Mouse (Mus musculus): ENCODE data around the gene Pcx. TPM values are rescaled to one million over a fixed set of nuclear protein-coding genes. Genes with fewer than 3 reads are reported as not detected.

Gene Pcx
- polyA plus RNA-seq, 1 experiment: 286 TPM

DNA sequence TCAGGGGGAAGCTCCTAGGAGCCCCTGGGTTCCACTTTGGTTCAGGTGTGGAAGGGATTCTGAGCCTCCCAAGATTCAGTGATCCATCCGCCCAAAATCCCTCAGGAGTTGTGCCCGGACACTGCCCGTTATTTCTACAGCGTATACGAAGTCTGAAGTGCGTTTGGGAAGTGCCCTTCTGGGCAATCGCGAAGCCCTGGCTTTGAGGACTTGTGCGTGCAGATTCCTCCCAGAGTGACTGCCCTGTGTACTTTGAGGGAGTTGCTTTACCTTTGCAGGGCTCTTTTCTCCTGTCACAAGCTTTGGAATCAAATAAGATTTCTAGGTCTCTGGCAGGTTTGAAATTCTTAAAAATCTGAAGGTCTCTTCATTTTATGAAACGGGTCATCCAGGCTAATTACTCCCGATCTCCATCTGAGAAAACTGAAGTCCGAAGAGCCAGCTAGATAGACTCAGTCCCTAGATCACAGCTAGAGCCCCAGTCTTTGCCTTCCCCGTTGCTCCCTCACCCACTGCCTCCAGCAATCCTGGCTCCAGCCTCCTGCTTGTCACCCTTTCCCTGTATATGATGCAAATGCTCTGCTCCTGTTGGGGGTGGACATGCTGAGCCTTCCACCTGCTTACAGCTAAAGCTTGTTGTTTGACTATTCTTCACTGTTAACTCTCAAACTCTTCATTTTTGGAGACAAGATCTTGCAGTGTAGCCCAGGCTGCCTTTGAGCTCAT, 1.0 kb downstream of the Pcx start:
- Histone ChIP-seq H3K4me3 (ENCODE audit: insufficient read depth, low read depth, low read length) (peak overlapping the region; percentile 67), H3K36me3 (ENCODE audit: control insufficient read depth, insufficient read depth, low read length) (no peaks in the 10 kb centered on the region), H3K27ac (ENCODE audit: insufficient read depth, low read depth, low read length) (no peak overlapping the region), H3K27me3 (replicated peaks; ENCODE audit: control insufficient read depth, insufficient read depth, low read length) (no peaks in the 10 kb centered on the region), H3K4me1 (ENCODE audit: control insufficient read depth, insufficient read depth, low read length) (peaks cover 5% of the 10 kb centered on the region; the same call in 1 of the 2 replicates)
- no peak for TF ChIP-seq CTCF (conservative IDR thresholded peaks at IDR 0.05; ENCODE audit: insufficient read depth, insufficient read length, low read depth, low read length)
- TF ChIP-seq POLR2A (IDR thresholded peaks at IDR 0.05; ENCODE audit: low read depth, low read length): no peak
- WGBS: 9% methylated on average over 13 of the region's 13 CpGs
- DNase-seq: peak; percentile 22

DNA sequence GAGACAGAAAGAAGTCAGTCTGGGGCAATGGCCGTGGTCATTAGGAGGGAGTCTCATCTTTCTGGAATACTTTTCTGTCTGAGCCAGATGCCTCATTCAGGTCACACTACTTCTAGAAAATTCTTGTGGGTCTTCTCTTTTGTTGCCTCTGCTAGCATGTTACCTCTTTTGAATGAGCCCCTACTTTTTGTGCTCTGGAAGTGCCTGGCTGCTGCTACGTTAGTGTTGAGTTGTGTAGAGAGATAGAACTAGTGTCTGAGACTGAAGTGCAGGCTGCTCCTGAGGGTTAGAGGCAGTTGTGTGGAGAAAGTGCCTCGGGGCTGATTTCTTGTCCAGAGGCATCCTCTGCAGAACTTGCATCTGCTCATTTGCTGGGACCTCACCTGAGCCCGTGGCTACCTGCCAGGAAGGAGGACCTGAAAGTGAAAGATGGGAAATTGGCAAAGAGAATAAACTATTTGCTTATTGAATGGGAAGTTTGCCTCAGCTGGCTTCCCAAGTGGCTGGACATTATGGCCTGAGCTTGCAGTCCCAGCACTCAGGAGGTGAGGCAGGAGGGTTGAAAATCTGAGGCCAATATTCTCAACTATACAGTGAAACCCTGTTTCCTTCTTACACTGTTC, 3.1 kb downstream of the Pcx start:
- no peak overlapping the region for H3K27ac ChIP-seq (ENCODE audit: insufficient read depth, low read depth, low read length)
- TF ChIP-seq POLR2A (IDR thresholded peaks at IDR 0.05; ENCODE audit: low read depth, low read length): no peak
- no peak for TF ChIP-seq CTCF (conservative IDR thresholded peaks at IDR 0.05; ENCODE audit: insufficient read depth, insufficient read length, low read depth, low read length)
- no peak for DNase-seq

DNA sequence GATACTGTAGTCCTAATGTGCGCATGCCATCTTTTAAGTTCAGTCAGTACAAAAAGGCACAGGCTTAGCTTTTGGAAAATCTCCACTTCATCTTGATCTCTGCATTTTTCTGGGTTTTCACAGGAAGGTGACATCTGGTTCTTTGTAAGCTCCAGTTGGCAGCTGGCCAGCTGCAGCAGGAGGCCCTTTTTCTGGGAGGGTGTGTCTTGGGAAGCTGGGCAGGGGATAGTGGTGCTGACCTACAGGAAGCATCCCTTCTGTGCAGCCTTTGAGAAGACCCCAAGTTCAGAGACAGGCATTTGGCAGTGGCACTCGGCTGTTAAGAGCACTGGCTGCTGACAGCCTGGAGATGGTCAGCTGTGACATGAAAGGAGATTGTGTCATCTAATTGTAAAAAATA, 5.5 kb downstream of the Pcx start:
- no peak overlapping the region for H3K27ac ChIP-seq (ENCODE audit: insufficient read depth, low read depth, low read length)
- no peaks in the 10 kb centered on the region for H3K27me3 ChIP-seq (replicated peaks; ENCODE audit: control insufficient read depth, insufficient read depth, low read length)
- H3K36me3 ChIP-seq (ENCODE audit: control insufficient read depth, insufficient read depth, low read length): no peaks in the 10 kb centered on the region
- H3K4me3 ChIP-seq (ENCODE audit: insufficient read depth, low read depth, low read length): no peak overlapping the region
- H3K4me1 ChIP-seq (ENCODE audit: control insufficient read depth, insufficient read depth, low read length): peaks cover 3% of the 10 kb centered on the region; the same call in 1 of the 2 replicates
- DNase-seq: peak; percentile 20
- WGBS: 61% methylated on average over 2 of the region's 2 CpGs
- no peak for TF ChIP-seq CTCF (conservative IDR thresholded peaks at IDR 0.05; ENCODE audit: insufficient read depth, insufficient read length, low read depth, low read length)
- no peak for TF ChIP-seq POLR2A (IDR thresholded peaks at IDR 0.05; ENCODE audit: low read depth, low read length)

More for the DNA sequence above, 3.1 kb downstream of the Pcx start:
- H3K27me3 ChIP-seq (replicated peaks; ENCODE audit: control insufficient read depth, insufficient read depth, low read length): no peaks in the 10 kb centered on the region
- no peak overlapping the region for H3K4me3 ChIP-seq (ENCODE audit: insufficient read depth, low read depth, low read length)
- WGBS: 74% methylated on average over 4 of the region's 4 CpGs
- H3K4me1 ChIP-seq (ENCODE audit: control insufficient read depth, insufficient read depth, low read length): peaks cover 5% of the 10 kb centered on the region; the same call in 1 of the 2 replicates
- H3K36me3 ChIP-seq (ENCODE audit: control insufficient read depth, insufficient read depth, low read length): no peaks in the 10 kb centered on the region

DNA sequence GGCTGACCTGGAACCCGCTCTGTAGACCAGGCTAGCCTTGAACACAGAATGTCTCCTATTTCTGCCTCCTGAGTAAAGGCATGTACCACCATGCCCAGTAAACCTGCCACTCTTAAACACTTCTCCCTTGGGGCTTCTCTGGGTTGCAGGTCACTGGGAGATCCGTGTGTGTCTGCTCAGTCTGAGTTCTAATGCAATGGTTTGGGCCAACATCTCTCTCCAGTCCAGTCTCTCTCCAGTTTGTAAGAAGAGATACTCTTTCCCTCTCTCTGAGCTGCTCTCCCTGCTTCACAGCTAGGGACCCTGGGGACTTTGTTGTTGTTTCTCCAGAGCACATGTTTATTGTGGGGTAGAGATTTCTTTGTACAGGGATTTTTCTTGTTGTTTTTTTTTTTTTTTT, 6.0 kb downstream of the Pcx start:
- 64% methylated on average over 2 of the region's 2 CpGs for WGBS
- TF ChIP-seq CTCF (conservative IDR thresholded peaks at IDR 0.05; ENCODE audit: insufficient read depth, insufficient read length, low read depth, low read length) (no peak), POLR2A (IDR thresholded peaks at IDR 0.05; ENCODE audit: low read depth, low read length) (no peak)
- Histone ChIP-seq H3K4me3 (ENCODE audit: insufficient read depth, low read depth, low read length) (no peak overlapping the region), H3K36me3 (ENCODE audit: control insufficient read depth, insufficient read depth, low read length) (no peaks in the 10 kb centered on the region), H3K27ac (ENCODE audit: insufficient read depth, low read depth, low read length) (no peak overlapping the region), H3K4me1 (ENCODE audit: control insufficient read depth, insufficient read depth, low read length) (peaks cover 3% of the 10 kb centered on the region; the same call in 1 of the 2 replicates), H3K27me3 (replicated peaks; ENCODE audit: control insufficient read depth, insufficient read depth, low read length) (no peaks in the 10 kb centered on the region)
- DNase-seq: no peak

DNA sequence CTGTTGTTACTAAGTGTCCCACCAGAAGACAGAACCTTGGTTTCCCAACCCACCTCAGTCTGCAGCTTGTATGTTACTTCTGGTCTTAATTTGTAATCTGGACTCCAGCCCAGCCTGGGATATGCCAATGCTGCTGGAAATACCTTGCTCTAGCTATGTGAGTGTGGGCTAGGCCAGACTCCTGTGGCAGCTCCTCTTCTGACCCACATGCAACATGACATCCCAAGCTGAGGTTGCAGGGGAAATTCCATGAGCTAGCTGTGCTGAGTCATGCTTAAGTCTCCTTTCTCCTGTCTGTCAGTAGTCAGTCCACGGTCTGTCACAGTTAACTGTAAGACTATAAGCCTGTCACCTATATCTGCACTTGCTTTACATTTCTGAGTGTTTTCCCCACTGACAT, 7.2 kb downstream of the Pcx start:
- no peak overlapping the region for H3K4me3 ChIP-seq (ENCODE audit: insufficient read depth, low read depth, low read length)
- no peaks in the 10 kb centered on the region for H3K27me3 ChIP-seq (replicated peaks; ENCODE audit: control insufficient read depth, insufficient read depth, low read length)
- no peaks in the 10 kb centered on the region for H3K4me1 ChIP-seq (ENCODE audit: control insufficient read depth, insufficient read depth, low read length)
- DNase-seq: no peak
- no peak for TF ChIP-seq POLR2A (IDR thresholded peaks at IDR 0.05; ENCODE audit: low read depth, low read length)
- no peak overlapping the region for H3K27ac ChIP-seq (ENCODE audit: insufficient read depth, low read depth, low read length)
- H3K36me3 ChIP-seq (ENCODE audit: control insufficient read depth, insufficient read depth, low read length): no peaks in the 10 kb centered on the region
- WGBS: 66% methylated on average over 1 of the region's 1 CpGs

DNA sequence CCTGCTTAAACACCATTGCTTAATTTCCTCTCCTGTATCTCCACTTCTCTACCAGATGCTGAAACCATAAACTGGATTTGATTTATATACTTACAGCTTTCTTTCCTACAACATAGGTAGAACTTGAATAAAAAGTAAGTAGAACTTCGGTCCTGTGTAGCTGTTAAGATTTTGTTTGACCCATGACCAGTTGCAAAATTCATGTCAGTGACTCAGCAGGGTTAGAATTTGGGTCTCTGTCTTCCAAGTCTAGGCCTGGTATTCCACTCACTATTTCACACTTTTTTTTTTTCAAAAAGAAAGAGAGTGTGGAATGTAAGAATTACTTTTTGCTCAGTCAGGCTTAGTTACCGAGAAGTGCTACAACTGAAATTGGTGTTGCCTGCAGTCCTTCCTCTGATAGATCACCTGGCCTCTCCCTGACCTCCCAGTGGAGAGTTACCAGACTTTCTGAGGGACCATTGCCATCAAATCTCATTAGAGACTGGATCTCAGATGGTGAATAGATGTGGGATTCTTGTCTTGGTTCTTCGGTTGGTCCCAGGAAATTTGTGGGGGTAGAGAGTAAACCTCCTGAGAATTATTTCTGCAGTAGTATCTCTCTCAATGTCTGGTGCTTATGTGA, 11.3 kb downstream of the Pcx start:
- no peak overlapping the region for H3K4me3 ChIP-seq (ENCODE audit: insufficient read depth, low read depth, low read length)
- H3K36me3 ChIP-seq (ENCODE audit: control insufficient read depth, insufficient read depth, low read length): no peaks in the 10 kb centered on the region
- no peak for TF ChIP-seq POLR2A (IDR thresholded peaks at IDR 0.05; ENCODE audit: low read depth, low read length)
- no peak for TF ChIP-seq CTCF (conservative IDR thresholded peaks at IDR 0.05; ENCODE audit: insufficient read depth, insufficient read length, low read depth, low read length)
- no peaks in the 10 kb centered on the region for H3K27me3 ChIP-seq (replicated peaks; ENCODE audit: control insufficient read depth, insufficient read depth, low read length)
- H3K27ac ChIP-seq (ENCODE audit: insufficient read depth, low read depth, low read length): no peak overlapping the region
- no peak for DNase-seq
- H3K4me1 ChIP-seq (ENCODE audit: control insufficient read depth, insufficient read depth, low read length): no peaks in the 10 kb centered on the region; the same call in 1 of the 2 replicates
- WGBS: 69% methylated on average over 3 of the region's 3 CpGs

DNA sequence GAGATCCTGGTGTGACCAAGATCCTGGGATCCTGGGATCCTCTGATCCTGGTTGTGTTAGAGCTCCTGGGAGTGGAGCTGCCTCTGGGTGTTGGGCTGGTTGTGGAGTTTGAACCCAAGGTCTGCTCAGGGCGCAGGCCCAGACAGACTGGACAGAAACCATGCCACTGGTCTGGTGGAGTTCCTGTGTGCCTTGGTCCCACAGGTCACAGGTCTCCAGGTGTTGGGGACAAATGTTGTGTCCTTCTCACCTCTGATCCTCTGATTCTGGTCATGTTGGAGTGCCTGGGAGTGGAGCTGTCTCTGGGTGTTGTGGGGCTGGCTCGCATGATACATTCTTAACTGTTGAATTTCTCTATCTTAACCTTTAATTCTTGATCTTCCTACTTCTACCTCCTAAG, 24.4 kb downstream of the Pcx start:
- peaks cover 6% of the 10 kb centered on the region; the same call in 1 of the 2 replicates for H3K4me1 ChIP-seq (ENCODE audit: control insufficient read depth, insufficient read depth, low read length)
- DNase-seq: peak; percentile 30
- no peak for TF ChIP-seq POLR2A (IDR thresholded peaks at IDR 0.05; ENCODE audit: low read depth, low read length)
- TF ChIP-seq CTCF (conservative IDR thresholded peaks at IDR 0.05; ENCODE audit: insufficient read depth, insufficient read length, low read depth, low read length): no peak
- no peaks in the 10 kb centered on the region for H3K36me3 ChIP-seq (ENCODE audit: control insufficient read depth, insufficient read depth, low read length)
- WGBS: 80% methylated on average over 2 of the region's 2 CpGs
- no peaks in the 10 kb centered on the region for H3K27me3 ChIP-seq (replicated peaks; ENCODE audit: control insufficient read depth, insufficient read depth, low read length)
- H3K27ac ChIP-seq (ENCODE audit: insufficient read depth, low read depth, low read length): no peak overlapping the region
- H3K4me3 ChIP-seq (ENCODE audit: insufficient read depth, low read depth, low read length): no peak overlapping the region

Data from kidney, adult 2 months (tissue).